Mouse (Mus musculus) forebrain, embryonic 11.5 days (tissue): ENCODE measurements around the gene Tepp. TPM values are rescaled to one million over a fixed set of nuclear protein-coding genes. Genes with fewer than 3 reads are reported as not detected.
A peak's percentile ranks its signal among the peaks of the same experiment; 100 is the strongest.

Experiments used
- ATAC-seq: fragments of 200-750 bp; cut with Nextera tagmentation; replicated peaks from 2 replicates; pipeline ENCODE4 v1.8.0; 2017; ENCODE audit warnings: moderate TSS enrichment; ENCODE audit not compliant: low FRiP score
- DNase-seq: peaks from one replicate; pipeline ENCODE4 v3.0.0-alpha.2; 2017; ENCODE audit warnings: low spot score
- H3K27ac ChIP-seq: fragments of 300-500 bp; sonication (generic); 2 replicates; pipeline ENCODE4 v1.5.1; 2014; ENCODE audit warnings: low read depth, low read length
- H3K27me3 ChIP-seq: fragments of 300-500 bp; sonication (generic); 2 replicates; pipeline ENCODE4 v1.6.1; 2014; ENCODE audit warnings: mild to moderate bottlenecking, low read length, mixed read lengths; ENCODE audit not compliant: control insufficient read depth, insufficient read depth
- H3K36me3 ChIP-seq: fragments of 300-500 bp; sonication (generic); 2 replicates; pipeline ENCODE4 v1.6.1; 2014; ENCODE audit warnings: mild to moderate bottlenecking, low read length, moderate library complexity, mixed read lengths; ENCODE audit not compliant: control insufficient read depth, insufficient read depth
- H3K4me1 ChIP-seq: fragments of 300-500 bp; sonication (generic); replicated peaks from 2 replicates; pipeline ENCODE4 v1.6.1; 2014; ENCODE audit warnings: low read length, mixed read lengths; ENCODE audit not compliant: control insufficient read depth, insufficient read depth
- H3K4me2 ChIP-seq: fragments of 300-500 bp; sonication (generic); 2 replicates; pipeline ENCODE4 v1.6.1; 2014; ENCODE audit warnings: low read depth, mild to moderate bottlenecking, low read length, moderate library complexity, mixed read lengths; ENCODE audit not compliant: severe bottlenecking
- H3K4me3 ChIP-seq: fragments of 300-500 bp; sonication (generic); 2 replicates; pipeline ENCODE4 v1.5.1; 2014; ENCODE audit warnings: low read depth, low read length
- H3K9ac ChIP-seq: fragments of 300-500 bp; sonication (generic); 2 replicates; pipeline ENCODE4 v1.6.1; 2014; ENCODE audit warnings: low read length
- H3K9me3 ChIP-seq: fragments of 300-500 bp; sonication (generic); 2 replicates; pipeline ENCODE4 v1.6.1; 2016; ENCODE audit warnings: low read length, mixed read lengths; ENCODE audit not compliant: control insufficient read depth
- WGBS: fragments of 180-500 bp; shearing (Covaris S2); extraction: QIAGEN DNeasy Blood & Tissue Kit; methylation state at CpG from one replicate; pipeline ENCODE4 v1.1.7; 2014; 5-methylcytosine and 5-hydroxymethylcytosine counted together
- polyA plus RNA-seq: library from polyadenylated mRNA; unstranded; fragments of >200 nt; fragmentation: Nextera tagmentation; extraction: Ambion mirVana; gene quantifications from 2 replicates; pipeline ENCODE4 v1.2.1, GENCODE M21; 2014

Tepp gene
- polyA plus RNA-seq, 1 experiment from 2014 or later: not detected

DNA sequence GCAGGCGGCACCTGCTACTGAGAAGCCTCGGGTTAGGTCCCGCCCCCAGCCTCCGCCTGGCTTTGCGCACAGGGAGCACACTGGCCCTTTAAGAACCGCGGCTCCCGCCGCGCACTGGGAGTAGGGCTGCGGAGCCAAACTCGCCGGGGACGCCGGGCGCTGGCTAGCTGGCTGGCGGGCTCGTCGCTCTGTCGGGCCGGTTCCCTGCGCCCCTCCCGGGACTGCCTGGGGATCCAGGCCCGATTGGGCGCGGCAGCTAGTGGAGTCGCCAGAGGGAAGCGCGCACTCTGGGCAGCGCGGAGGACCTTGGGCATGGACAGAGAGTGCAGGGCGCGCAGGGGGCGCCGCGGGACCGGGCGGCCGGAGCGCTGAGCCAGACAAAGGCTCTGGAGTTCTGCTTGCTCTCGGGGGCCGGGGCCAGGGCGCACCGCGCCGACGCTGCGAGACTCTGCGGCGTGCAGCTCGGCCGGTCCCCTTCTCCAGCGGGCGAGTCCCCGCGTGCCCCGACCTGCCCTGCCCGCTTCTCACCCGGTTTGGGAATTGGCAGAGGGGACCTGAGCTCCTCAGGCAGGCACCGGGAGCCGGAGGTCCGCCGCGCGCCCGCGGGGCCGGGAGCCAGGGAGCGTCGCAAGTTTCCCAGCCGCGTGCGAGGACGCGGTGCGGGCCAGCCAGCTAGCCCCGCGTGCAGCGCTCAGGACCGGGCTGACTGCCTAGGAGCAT is 41.9 kb downstream of the Tepp start, which contains the start of gene Mmp15:
Gene Mmp15, plus strand, starts transcription at position 118 of the 720 bp plus-strand sequence.
- ATAC-seq (peak; percentile 84), DNase-seq (peak; percentile 89)
- peak within 1 kb of the TSS; percentile 93 for H3K4me2 ChIP-seq
- peak within 1 kb of the TSS; percentile 66 for H3K27ac ChIP-seq
- H3K27me3 ChIP-seq: no peaks in the 10 kb centered on the region
- H3K9ac ChIP-seq: peak within 1 kb of the TSS; percentile 93
- peaks cover 6% of the 10 kb centered on the region for H3K4me1 ChIP-seq
- no peaks in the 10 kb centered on the region for H3K36me3 ChIP-seq
- WGBS: under 1% methylated on average over 79 of the region's 80 CpGs
- H3K4me3 ChIP-seq: peak within 1 kb of the TSS; percentile 77
- no peaks in the 10 kb centered on the region for H3K9me3 ChIP-seq

DNA sequence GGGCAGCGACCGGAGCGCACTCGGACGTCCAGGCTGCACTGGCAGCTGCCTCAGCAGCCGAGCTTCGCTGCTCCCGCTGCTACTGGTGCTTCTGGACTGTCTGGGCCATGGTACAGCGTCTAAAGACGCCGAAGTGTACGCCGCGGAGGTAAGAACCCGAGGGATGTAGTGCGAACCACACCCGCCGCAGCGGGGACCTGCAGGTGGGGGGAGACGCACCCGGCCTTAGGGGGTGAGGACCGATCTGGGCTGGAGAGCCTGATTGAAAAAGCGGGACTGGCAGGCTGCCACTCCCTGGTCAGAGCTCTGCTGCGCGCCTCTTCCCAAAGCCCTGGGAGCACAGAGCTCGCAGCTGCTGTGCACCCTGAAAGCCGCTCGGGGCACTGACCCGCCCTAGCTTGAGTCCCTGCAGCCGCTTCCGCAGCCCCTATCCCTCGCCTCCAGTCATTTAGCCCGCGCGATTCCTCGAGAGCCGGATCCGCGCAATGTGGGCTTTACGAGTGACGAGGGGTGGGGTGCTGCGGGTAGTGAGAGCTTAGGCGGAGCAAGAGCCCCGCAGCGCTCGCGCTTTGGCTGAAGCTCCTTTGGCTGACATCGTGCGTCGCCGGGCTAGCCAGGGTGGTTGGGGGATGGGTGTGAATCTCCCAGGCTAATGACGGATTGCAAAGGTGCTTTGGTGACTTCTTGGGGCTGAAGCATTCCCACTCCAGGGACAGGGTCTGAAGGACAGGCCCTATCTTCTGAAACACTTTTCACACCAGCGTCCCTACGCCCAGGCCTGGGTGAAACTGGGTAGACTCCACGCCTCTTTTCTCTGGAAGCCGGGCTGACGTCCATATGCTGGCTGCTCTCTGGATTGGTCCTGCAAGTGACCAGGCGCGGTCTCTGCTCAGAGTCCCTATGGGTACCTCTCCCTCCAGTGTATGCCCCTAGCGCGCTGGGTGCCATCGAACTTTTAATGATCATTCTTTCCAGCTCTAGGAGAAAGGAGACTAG is 42.8 kb downstream of the Tepp start:
- H3K27ac ChIP-seq: peak overlapping the region; percentile 66; the same call in 1 of the 2 replicates
- H3K36me3 ChIP-seq: no peaks in the 10 kb centered on the region
- peak; percentile 83 for DNase-seq
- H3K4me3 ChIP-seq: peak overlapping the region; percentile 77
- peak overlapping the region; percentile 93 for H3K9ac ChIP-seq
- peak overlapping the region; percentile 93 for H3K4me2 ChIP-seq
- H3K27me3 ChIP-seq: no peaks in the 10 kb centered on the region
- H3K9me3 ChIP-seq: no peaks in the 10 kb centered on the region
- peak; percentile 60 for ATAC-seq
- WGBS: 1% methylated on average over 62 of the region's 62 CpGs
- peaks cover 6% of the 10 kb centered on the region for H3K4me1 ChIP-seq

DNA sequence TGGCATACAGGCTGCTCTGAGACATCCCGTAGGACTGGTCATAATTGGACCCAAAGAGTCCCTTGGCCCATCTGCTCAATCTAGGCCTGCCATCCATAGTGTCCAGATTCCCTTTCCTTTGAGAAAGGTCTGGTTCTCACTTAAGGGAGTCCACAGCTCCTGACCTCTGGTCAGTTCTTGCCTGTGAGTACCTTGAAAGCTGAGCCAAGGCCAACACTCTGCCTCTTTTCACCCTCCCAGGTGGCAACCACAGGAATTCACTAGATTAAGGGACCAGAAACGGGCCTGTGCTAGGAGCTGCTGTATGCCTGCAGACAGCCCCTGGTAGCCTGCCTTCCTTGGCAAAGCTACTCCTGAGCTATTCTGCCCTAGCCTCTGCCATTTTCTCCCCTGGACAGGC is 44.2 kb downstream of the Tepp start:
- H3K4me3 ChIP-seq: no peak overlapping the region
- no peak overlapping the region for H3K27ac ChIP-seq
- no peak for DNase-seq
- peaks cover 6% of the 10 kb centered on the region for H3K4me1 ChIP-seq
- H3K9ac ChIP-seq: no peak overlapping the region
- WGBS: 95% methylated on average over 2 of the region's 2 CpGs
- no peak overlapping the region for H3K4me2 ChIP-seq
- H3K9me3 ChIP-seq: no peaks in the 10 kb centered on the region
- no peaks in the 10 kb centered on the region for H3K27me3 ChIP-seq
- no peak for ATAC-seq
- no peaks in the 10 kb centered on the region for H3K36me3 ChIP-seq

DNA sequence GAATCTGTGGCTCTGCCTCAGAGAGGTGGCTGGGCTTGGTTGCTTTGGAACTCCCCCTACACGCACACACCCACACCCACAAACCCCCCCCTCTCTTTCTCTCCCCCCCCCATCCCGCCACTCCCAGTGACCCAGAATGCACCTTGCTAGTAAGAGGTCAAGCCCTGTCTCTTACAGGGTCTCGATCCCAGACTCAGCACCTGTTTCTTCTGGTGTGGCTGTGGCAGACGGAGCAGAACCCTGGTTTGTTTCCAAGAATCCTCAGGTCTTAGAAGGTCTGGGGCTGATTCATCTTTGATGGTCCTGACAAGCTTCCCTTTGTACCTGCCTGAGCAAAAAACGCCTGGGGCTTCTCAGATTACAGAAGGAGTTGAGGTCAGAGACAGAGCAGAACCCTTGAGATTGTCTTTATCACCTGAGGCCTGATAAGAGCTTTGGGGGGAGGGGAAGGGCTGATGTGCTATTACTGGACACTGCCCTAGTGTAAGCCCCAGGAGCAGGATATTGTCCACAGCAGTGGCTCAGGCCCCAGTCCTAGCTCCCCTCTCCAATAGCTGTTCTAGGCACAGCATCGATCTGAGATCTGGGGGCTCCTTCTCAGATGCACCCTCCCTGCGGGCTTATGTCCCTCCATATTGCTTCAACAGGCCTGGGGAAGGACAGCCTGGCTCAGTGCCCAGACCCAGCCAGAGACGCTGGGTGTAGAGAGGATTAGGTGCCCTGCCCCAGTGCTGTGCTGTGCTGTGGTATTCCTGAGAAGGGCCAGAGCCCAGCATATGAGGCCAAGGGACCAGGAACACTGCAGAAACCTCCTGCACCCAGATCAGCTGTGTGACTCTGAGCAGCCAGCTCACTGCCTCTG is 48.4 kb downstream of the Tepp start:
- DNase-seq (no peak), ATAC-seq (no peak)
- Histone ChIP-seq H3K9me3 (no peaks in the 10 kb centered on the region), H3K9ac (no peak overlapping the region), H3K27ac (no peak overlapping the region), H3K4me3 (no peak overlapping the region), H3K36me3 (no peaks in the 10 kb centered on the region), H3K4me2 (no peak overlapping the region), H3K27me3 (no peaks in the 10 kb centered on the region), H3K4me1 (peaks cover 2% of the 10 kb centered on the region; the same call in 1 of the 2 replicates)
- WGBS: 67% methylated on average over 8 of the region's 8 CpGs

DNA sequence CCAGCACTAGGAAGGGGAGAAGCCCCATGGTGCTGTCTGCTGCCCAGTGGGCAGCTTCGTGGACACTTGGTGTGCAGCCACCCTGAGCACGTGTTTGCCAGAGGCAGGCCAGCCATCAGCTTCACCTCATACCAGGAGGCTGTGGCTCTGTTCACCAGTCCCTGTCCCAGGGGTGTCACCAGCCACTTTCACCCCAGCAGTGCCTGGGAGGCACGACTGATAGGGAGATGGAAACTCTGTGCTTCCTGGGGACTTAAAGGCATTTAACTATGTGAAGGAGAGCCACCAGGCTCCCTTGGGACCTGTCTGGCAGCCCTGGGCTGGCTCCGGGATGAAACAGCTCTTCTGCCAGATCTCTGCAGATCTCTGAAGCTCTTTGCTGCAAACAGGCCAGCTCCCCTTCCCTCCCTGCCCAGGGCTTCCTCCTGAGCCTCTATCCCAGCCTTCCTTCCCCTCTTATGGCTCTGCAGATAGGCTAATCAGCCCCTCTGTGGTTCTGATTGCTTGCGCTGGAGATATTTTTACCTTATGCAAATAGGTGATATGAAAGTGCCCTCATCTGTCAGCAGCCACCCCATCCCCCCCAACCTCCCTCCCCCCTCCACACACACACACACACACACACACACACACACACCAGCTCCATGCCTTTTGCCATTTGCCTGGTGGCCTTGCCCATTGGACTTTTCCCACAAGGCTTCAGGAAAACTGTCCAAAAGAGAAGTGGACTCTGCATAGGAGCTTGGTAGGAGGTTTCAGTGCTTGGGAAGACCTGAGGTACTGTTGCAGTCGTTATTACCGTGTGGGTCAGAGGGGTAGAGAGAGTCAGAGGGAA is 50.0 kb downstream of the Tepp start:
- H3K4me3 ChIP-seq: no peak overlapping the region
- H3K27ac ChIP-seq: 0 out of 2 replicates have a peak overlapping the region, but pooled peaks have one; percentile 25
- no peaks in the 10 kb centered on the region for H3K27me3 ChIP-seq
- H3K36me3 ChIP-seq: no peaks in the 10 kb centered on the region
- ATAC-seq (no peak), DNase-seq (no peak)
- H3K4me2 ChIP-seq: no peak overlapping the region
- H3K9ac ChIP-seq: no peak overlapping the region; the same call in 1 of the 2 replicates
- H3K4me1 ChIP-seq: no peaks in the 10 kb centered on the region
- H3K9me3 ChIP-seq: no peaks in the 10 kb centered on the region
- 54% methylated on average over 7 of the region's 7 CpGs for WGBS

DNA sequence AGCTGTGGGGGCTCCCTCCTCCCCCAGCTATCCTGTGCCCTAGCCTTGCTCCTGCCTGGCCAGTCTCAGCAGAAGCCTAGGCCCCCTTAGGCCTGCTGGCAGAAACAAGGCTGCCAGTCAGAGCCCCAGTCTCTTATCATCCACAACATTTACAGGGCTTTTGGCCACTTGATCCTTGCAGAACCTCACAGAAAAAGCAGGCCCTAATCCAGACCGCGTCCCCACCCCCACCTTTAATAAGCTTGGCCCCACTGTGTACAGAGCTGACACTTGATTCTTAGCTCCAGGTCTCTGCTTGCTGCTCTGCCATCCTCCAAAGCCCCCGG is 50.6 kb downstream of the Tepp start:
- no peaks in the 10 kb centered on the region for H3K4me1 ChIP-seq
- H3K4me2 ChIP-seq: no peak overlapping the region
- H3K27me3 ChIP-seq: no peaks in the 10 kb centered on the region
- H3K4me3 ChIP-seq: no peak overlapping the region
- DNase-seq (no peak), ATAC-seq (no peak)
- 76% methylated on average over 3 of the region's 3 CpGs for WGBS
- no peak overlapping the region for H3K27ac ChIP-seq
- H3K36me3 ChIP-seq: no peaks in the 10 kb centered on the region
- no peak overlapping the region; the same call in 1 of the 2 replicates for H3K9ac ChIP-seq
- H3K9me3 ChIP-seq: no peaks in the 10 kb centered on the region

DNA sequence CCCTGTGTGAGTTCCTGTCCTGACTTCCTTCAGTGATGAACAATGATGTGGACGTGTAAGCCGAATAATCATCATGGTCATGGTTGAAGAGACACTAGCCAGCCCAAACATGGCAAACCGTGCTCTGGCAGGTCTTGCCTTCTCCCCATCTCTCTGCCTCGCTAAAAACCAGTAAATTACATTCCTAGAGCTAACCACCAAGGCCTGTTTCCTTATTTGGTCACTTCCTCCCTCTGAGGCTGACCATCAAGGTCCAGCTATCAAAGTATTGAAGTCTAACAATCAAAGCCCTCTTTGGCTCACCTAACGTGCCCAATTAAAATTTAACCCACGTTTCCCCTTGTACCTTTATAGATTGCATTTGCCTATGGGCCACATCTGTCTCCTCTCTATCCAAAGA is 51.9 kb downstream of the Tepp start:
- DNase-seq (no peak), ATAC-seq (no peak)
- Histone ChIP-seq H3K4me1 (no peaks in the 10 kb centered on the region), H3K4me3 (no peak overlapping the region), H3K9me3 (no peaks in the 10 kb centered on the region), H3K36me3 (no peaks in the 10 kb centered on the region), H3K9ac (no peak overlapping the region), H3K27me3 (no peaks in the 10 kb centered on the region), H3K27ac (no peak overlapping the region), H3K4me2 (no peak overlapping the region)
- WGBS: 78% methylated on average over 6 of the region's 6 CpGs
